Mouse (Mus musculus) kidney, postnatal 10 days (tissue): ENCODE measurements around the gene Olfr457.
"Not testable (repeated sequence)": the region's sequence is repeated elsewhere in the genome, so short reads cannot be mapped to it uniquely, and the experiment has no call there.

Source experiments
- DNase-seq: peaks from one replicate; pipeline ENCODE4 v3.0.0; 2021; ENCODE audit warnings: mixed read lengths

The Olfr457 gene

DNA sequence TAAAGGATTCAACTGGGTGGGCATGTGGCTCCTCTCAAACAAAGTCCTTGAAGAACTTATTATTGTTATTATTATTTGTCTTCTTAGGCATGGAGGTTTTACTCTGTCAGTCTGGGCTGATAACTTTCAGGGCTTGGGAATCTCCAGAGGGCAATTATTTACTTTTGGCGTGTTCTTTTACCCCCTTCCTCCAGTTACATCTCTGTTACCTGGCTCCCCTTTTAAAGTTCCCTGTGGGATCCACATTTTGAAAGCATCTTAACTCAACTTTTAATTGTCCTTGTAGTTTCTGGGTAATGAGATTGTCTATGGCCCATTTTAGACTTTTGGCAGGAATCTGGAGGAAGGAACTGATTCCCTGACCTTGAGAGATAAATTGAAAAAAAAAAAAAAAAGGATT, at the start of gene Olfr457:
TSS of gene Olfr457 (minus strand) at position 101 of the 400 bp plus-strand sequence.
- no peak for DNase-seq

GRCm38 (mm10) chr6:42513461-42513860, 37.3 kb upstream of the Olfr457 start:
- DNase-seq, result no peak

- DNase-seq, result no peak
These were observed 33.2 kb upstream of the Olfr457 start for GRCm38 (mm10) chr6:42509311-42509710.

DNA sequence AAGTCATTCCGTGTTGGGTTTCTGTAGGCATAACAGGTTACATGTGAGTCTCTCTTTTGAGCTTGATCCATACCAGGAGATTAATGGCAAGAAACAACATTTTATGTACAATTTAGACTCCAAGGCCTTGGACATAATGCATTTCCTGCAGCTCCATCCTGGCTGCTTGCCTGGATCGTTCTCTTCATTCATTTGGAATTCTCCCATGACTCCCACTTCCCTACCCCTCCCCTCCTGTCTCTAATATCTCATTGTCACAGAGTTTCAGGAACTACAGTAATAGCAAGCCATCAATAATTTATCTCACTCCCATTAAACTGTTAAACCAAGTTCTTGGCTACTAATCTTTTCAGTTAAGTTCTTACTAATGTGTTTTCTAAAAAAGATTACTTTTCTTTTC, 27.3 kb upstream of the Olfr457 start:
- peak; percentile 79 for DNase-seq

GRCm38 (mm10) chr6:42489731-42490130, 13.6 kb upstream of the Olfr457 start:
- no peak for DNase-seq

GRCm38 (mm10) chr6:42487114-42487513, 11.0 kb upstream of the Olfr457 start, which contains the start of gene Olfr456:
TSS of gene Olfr456 (minus strand) at chr6:42487214.
- no peak for DNase-seq

- no peak for DNase-seq
These were observed 8.5 kb upstream of the Olfr457 start for GRCm38 (mm10) chr6:42484633-42485032.

DNA sequence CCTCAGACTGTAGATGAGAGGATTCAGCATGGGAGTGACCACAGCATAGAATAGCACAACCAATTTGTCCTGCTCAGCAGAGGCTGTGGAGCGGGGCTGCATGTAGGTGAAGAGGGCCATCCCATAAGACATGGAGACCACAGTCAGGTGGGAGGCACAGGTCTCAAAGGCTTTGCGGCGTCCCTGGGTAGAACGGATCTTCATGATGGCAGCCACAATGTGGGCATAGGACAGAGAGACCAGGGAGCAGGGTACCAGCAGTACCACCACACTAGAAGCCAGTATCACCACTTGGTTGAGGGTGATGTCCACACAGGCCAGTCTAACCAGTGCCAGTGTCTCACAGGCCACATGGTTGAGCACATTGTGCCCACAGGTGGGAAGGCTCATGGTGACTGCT, 4.8 kb downstream of the Olfr457 start:
- not testable (repeated sequence) for DNase-seq

GRCm38 (mm10) chr6:42470542-42470941, 5.6 kb downstream of the Olfr457 start:
- no peak for DNase-seq

DNA sequence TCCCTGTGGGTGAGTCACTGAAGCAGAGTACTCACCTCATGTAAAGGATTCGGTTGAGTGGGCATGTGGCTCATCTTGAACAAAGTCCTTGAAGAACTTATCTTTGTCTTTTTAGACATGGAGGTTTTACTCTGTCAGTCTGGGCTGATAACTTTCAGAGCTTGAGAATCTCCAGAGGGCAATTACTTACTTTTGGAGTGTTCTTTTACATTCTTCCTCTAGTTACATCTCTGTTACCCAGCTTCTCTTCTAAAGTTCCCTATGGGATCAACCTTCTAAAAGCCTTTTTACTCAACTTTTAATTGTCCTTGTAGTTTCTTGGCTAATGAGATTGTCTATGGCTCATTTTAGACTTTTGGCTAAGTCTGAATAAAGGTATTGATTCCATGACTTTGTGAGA, 11.0 kb downstream of the Olfr457 start, which contains the start of gene Olfr458:
TSS of gene Olfr458 (minus strand) at position 101 of the 400 bp plus-strand sequence.
- no peak for DNase-seq

DNA sequence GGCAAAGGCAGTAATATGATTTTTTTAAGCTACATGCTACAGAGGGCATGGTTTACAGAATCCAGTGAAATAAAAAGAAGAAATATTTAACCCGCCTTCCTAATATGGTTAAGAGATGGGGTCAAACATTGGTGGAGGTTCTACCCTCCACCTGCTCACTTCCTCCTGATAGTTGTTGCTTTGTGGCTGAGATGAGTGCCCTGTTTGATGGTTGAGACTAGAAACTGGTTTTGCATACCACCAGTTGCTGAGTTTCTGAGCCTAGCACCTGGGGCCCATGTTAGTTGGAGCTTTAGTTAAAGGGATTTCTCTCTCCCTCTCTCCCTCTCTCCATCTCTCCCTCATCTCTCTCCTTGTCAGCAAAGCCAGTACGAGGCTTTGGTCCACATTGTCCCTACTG, 28.8 kb downstream of the Olfr457 start:
- no peak for DNase-seq

DNA sequence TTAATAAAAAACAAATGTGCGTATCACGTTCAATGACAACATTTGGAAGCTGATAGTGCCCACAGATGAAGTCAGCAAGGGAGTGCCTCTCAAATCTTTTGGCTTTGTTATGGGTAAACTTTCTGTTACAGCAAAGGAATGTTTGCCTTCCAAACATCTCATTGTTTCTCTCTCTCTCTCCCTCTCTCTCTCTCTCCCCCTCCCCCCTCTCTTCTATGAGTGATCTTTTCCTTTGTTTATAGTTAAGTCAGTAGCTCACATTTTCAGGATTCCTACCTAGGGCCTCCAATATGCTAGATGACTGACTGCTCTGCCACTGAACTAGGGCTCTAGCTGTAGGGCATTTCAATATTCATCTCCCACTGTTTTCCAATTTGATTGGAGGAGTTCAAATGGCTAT, 31.6 kb downstream of the Olfr457 start:
- DNase-seq, result no peak

- no peak for DNase-seq
These were observed 34.7 kb downstream of the Olfr457 start for GRCm38 (mm10) chr6:42441395-42441794.

GRCm38 (mm10) chr6:42435490-42435889, 40.6 kb downstream of the Olfr457 start:
- DNase-seq, result no peak

DNA sequence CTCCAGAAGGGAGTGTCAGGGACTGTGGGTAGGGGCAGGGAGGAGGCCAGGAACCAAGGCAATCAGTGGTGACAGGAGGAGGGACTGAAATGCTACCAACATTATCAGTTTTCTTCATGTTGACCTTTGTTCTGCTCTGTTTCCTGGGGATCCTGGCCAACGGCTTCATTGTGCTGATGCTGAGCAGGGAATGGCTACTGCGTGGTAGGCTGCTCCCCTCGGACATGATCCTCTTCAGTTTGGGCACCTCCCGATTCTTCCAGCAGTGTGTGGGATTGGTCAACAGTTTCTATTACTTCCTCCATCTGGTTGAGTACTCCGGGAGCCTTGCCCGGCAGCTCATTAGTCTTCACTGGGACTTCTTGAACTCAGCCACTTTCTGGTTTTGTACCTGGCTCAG, 41.7 kb downstream of the Olfr457 start, which contains the start of gene Tas2r126:
TSS of gene Tas2r126 (plus strand) at position 90 of the 400 bp plus-strand sequence.
- DNase-seq, result peak; percentile 13

- no peak for DNase-seq
These were observed 42.6 kb downstream of the Olfr457 start for GRCm38 (mm10) chr6:42433554-42433953.

- DNase-seq, result no peak
These were observed 49.8 kb downstream of the Olfr457 start for GRCm38 (mm10) chr6:42426337-42426736.

- no peak for DNase-seq
These were observed 51.7 kb downstream of the Olfr457 start for GRCm38 (mm10) chr6:42424472-42424871.

GRCm38 (mm10) chr6:42421439-42421838, 54.7 kb downstream of the Olfr457 start:
- no peak for DNase-seq

- no peak for DNase-seq
These were observed 56.7 kb downstream of the Olfr457 start for GRCm38 (mm10) chr6:42419443-42419842.
